Mouse (Mus musculus): ENCODE measurements around the gene Itgb7. TPM values are rescaled to one million over a fixed set of nuclear protein-coding genes. Genes with fewer than 3 reads are reported as not detected.

The Itgb7 gene
- polyA plus RNA-seq, 1 experiment from 2014 or later: 1.1 TPM

GRCm38 (mm10) chr15:102270274-102270960 is 38.7 kb upstream of the Itgb7 start, which contains the start of gene Gm9918:
TSS of gene Gm9918 (plus strand) at chr15:102270563.
- ATAC-seq (replicated peaks; ENCODE audit: low FRiP score) (no peak), DNase-seq (ENCODE audit: low spot score) (no peak)
- no peaks in the 10 kb centered on the region for H3K9me3 ChIP-seq (ENCODE audit: control insufficient read depth, low read length)
- H3K27ac ChIP-seq (ENCODE audit: low read depth, low read length): no peak within 1 kb of the TSS
- peaks cover 6% of the 10 kb centered on the region; the same call in 1 of the 2 replicates for H3K4me1 ChIP-seq (replicated peaks; ENCODE audit: control insufficient read depth, insufficient read depth, low read length)
- H3K4me2 ChIP-seq (ENCODE audit: low read depth, low read length, severe bottlenecking): peak within 1 kb of the TSS; percentile 32; the same call in 1 of the 2 replicates
- H3K9ac ChIP-seq (ENCODE audit: low read length): peak within 1 kb of the TSS; percentile 29; the same call in 1 of the 2 replicates
- 6% methylated on average over 20 of the region's 21 CpGs for WGBS
- peaks cover 5% of the 10 kb centered on the region; the same call in 1 of the 2 replicates for H3K27me3 ChIP-seq (ENCODE audit: control insufficient read depth, insufficient read depth, low read length)
- no peaks in the 10 kb centered on the region for H3K36me3 ChIP-seq (ENCODE audit: control insufficient read depth, insufficient read depth, low read length)
- H3K4me3 ChIP-seq (ENCODE audit: low read depth, low read length): peak within 1 kb of the TSS; percentile 9; the same call in 1 of the 2 replicates

- no peak for ATAC-seq (replicated peaks; ENCODE audit: low FRiP score)
- Histone ChIP-seq H3K9ac (ENCODE audit: low read length) (no peak overlapping the region), H3K27me3 (ENCODE audit: control insufficient read depth, insufficient read depth, low read length) (peaks cover 2% of the 10 kb centered on the region; the same call in 1 of the 2 replicates), H3K4me2 (ENCODE audit: low read depth, low read length, severe bottlenecking) (no peak overlapping the region), H3K36me3 (ENCODE audit: control insufficient read depth, insufficient read depth, low read length) (no peaks in the 10 kb centered on the region), H3K4me3 (ENCODE audit: low read depth, low read length) (no peak overlapping the region), H3K9me3 (ENCODE audit: control insufficient read depth, low read length) (no peaks in the 10 kb centered on the region), H3K4me1 (replicated peaks; ENCODE audit: control insufficient read depth, insufficient read depth, low read length) (no peaks in the 10 kb centered on the region), H3K27ac (ENCODE audit: low read depth, low read length) (no peak overlapping the region)
- DNase-seq (ENCODE audit: low spot score): no peak
- 91% methylated on average over 5 of the region's 5 CpGs for WGBS
Observed at GRCm38 (mm10) chr15:102265548-102265947, 33.8 kb upstream of the Itgb7 start.

- 77% methylated on average over 2 of the region's 2 CpGs for WGBS
- no peak overlapping the region for H3K9ac ChIP-seq (ENCODE audit: low read length)
Observed at GRCm38 (mm10) chr15:102263037-102263436, 31.3 kb upstream of the Itgb7 start.

GRCm38 (mm10) chr15:102262582-102262981 is 30.8 kb upstream of the Itgb7 start:
- no peak overlapping the region for H3K4me2 ChIP-seq (ENCODE audit: low read depth, low read length, severe bottlenecking)
- H3K27me3 ChIP-seq (ENCODE audit: control insufficient read depth, insufficient read depth, low read length): peaks cover 12% of the 10 kb centered on the region
- no peaks in the 10 kb centered on the region for H3K36me3 ChIP-seq (ENCODE audit: control insufficient read depth, insufficient read depth, low read length)
- H3K4me3 ChIP-seq (ENCODE audit: low read depth, low read length): no peak overlapping the region
- H3K9ac ChIP-seq (ENCODE audit: low read length): no peak overlapping the region
- DNase-seq (ENCODE audit: low spot score) (no peak), ATAC-seq (replicated peaks; ENCODE audit: low FRiP score) (no peak)
- no peaks in the 10 kb centered on the region for H3K9me3 ChIP-seq (ENCODE audit: control insufficient read depth, low read length)
- 59% methylated on average over 7 of the region's 7 CpGs for WGBS
- no peak overlapping the region for H3K27ac ChIP-seq (ENCODE audit: low read depth, low read length)
- peaks cover 12% of the 10 kb centered on the region for H3K4me1 ChIP-seq (replicated peaks; ENCODE audit: control insufficient read depth, insufficient read depth, low read length)

More at GRCm38 (mm10) chr15:102263037-102263436, 31.3 kb upstream of the Itgb7 start:
- DNase-seq (ENCODE audit: low spot score) (no peak), ATAC-seq (replicated peaks; ENCODE audit: low FRiP score) (no peak)
- peaks cover 8% of the 10 kb centered on the region; the same call in 1 of the 2 replicates for H3K4me1 ChIP-seq (replicated peaks; ENCODE audit: control insufficient read depth, insufficient read depth, low read length)
- H3K27ac ChIP-seq (ENCODE audit: low read depth, low read length): no peak overlapping the region
- H3K4me3 ChIP-seq (ENCODE audit: low read depth, low read length): no peak overlapping the region
- no peaks in the 10 kb centered on the region for H3K9me3 ChIP-seq (ENCODE audit: control insufficient read depth, low read length)
- H3K27me3 ChIP-seq (ENCODE audit: control insufficient read depth, insufficient read depth, low read length): peaks cover 9% of the 10 kb centered on the region
- H3K36me3 ChIP-seq (ENCODE audit: control insufficient read depth, insufficient read depth, low read length): no peaks in the 10 kb centered on the region
- no peak overlapping the region for H3K4me2 ChIP-seq (ENCODE audit: low read depth, low read length, severe bottlenecking)

GRCm38 (mm10) chr15:102258581-102259253 is 27.0 kb upstream of the Itgb7 start:
- Histone ChIP-seq H3K9ac (ENCODE audit: low read length) (no peak overlapping the region), H3K27ac (ENCODE audit: low read depth, low read length) (no peak overlapping the region), H3K9me3 (ENCODE audit: control insufficient read depth, low read length) (no peaks in the 10 kb centered on the region), H3K4me3 (ENCODE audit: low read depth, low read length) (no peak overlapping the region), H3K36me3 (ENCODE audit: control insufficient read depth, insufficient read depth, low read length) (no peaks in the 10 kb centered on the region), H3K4me1 (replicated peaks; ENCODE audit: control insufficient read depth, insufficient read depth, low read length) (peaks cover 16% of the 10 kb centered on the region), H3K4me2 (ENCODE audit: low read depth, low read length, severe bottlenecking) (peak overlapping the region; percentile 5), H3K27me3 (ENCODE audit: control insufficient read depth, insufficient read depth, low read length) (peaks cover 27% of the 10 kb centered on the region)
- DNase-seq (ENCODE audit: low spot score) (no peak), ATAC-seq (replicated peaks; ENCODE audit: low FRiP score) (no peak)
- WGBS: 8% methylated on average over 11 of the region's 11 CpGs

- H3K36me3 ChIP-seq (ENCODE audit: control insufficient read depth, insufficient read depth, low read length): no peaks in the 10 kb centered on the region
- DNase-seq (ENCODE audit: low spot score) (no peak), ATAC-seq (replicated peaks; ENCODE audit: low FRiP score) (no peak)
- no peaks in the 10 kb centered on the region for H3K9me3 ChIP-seq (ENCODE audit: control insufficient read depth, low read length)
- H3K4me2 ChIP-seq (ENCODE audit: low read depth, low read length, severe bottlenecking): peak overlapping the region; percentile 97
- peak overlapping the region; percentile 58; the same call in 1 of the 2 replicates for H3K9ac ChIP-seq (ENCODE audit: low read length)
- peaks cover 27% of the 10 kb centered on the region for H3K27me3 ChIP-seq (ENCODE audit: control insufficient read depth, insufficient read depth, low read length)
- no peak overlapping the region for H3K4me3 ChIP-seq (ENCODE audit: low read depth, low read length)
- no peak overlapping the region for H3K27ac ChIP-seq (ENCODE audit: low read depth, low read length)
- H3K4me1 ChIP-seq (replicated peaks; ENCODE audit: control insufficient read depth, insufficient read depth, low read length): peaks cover 16% of the 10 kb centered on the region
- 3% methylated on average over 12 of the region's 12 CpGs for WGBS
Observed at GRCm38 (mm10) chr15:102258076-102258470, 26.3 kb upstream of the Itgb7 start.

- H3K9me3 ChIP-seq (ENCODE audit: control insufficient read depth, low read length): no peaks in the 10 kb centered on the region
- peak; percentile 62 for ATAC-seq (replicated peaks; ENCODE audit: low FRiP score)
- DNase-seq (ENCODE audit: low spot score): peak; percentile 70
- H3K4me2 ChIP-seq (ENCODE audit: low read depth, low read length, severe bottlenecking): peak within 1 kb of the TSS; percentile 97
- H3K4me3 ChIP-seq (ENCODE audit: low read depth, low read length): peak within 1 kb of the TSS; percentile 48
- 1% methylated on average over 43 of the region's 46 CpGs for WGBS
- H3K4me1 ChIP-seq (replicated peaks; ENCODE audit: control insufficient read depth, insufficient read depth, low read length): peaks cover 16% of the 10 kb centered on the region
- H3K9ac ChIP-seq (ENCODE audit: low read length): peak within 1 kb of the TSS; percentile 58
- peaks cover 27% of the 10 kb centered on the region for H3K27me3 ChIP-seq (ENCODE audit: control insufficient read depth, insufficient read depth, low read length)
- no peaks in the 10 kb centered on the region for H3K36me3 ChIP-seq (ENCODE audit: control insufficient read depth, insufficient read depth, low read length)
- no peak within 1 kb of the TSS for H3K27ac ChIP-seq (ENCODE audit: low read depth, low read length)
Observed at GRCm38 (mm10) chr15:102257202-102258075, 25.7 kb upstream of the Itgb7 start, which contains the start of gene Rarg. TSS of gene Rarg (minus strand) at chr15:102257517.
